Mouse (Mus musculus) monocyte, adult 2 months (primary cell): ENCODE data around the gene Gm29582.
"Not testable (repeated sequence)": the region's sequence is repeated elsewhere in the genome, so short reads cannot be mapped to it uniquely, and the experiment has no call there.

Source experiments
- DNase-seq, 2 experiments: peaks; one replicate each; pipeline ENCODE4 v3.0.0; 2022; ENCODE audit warnings: low spot score in 2 of 2, low read depth in 1 of 2

Gm29582 gene

GRCm38 (mm10) chrY:30738461-30738860 lies at the start of gene Gm29582:
TSS of gene Gm29582 (minus strand) at chrY:30738561.
- DNase-seq: not testable (repeated sequence)
